Mouse (Mus musculus) ES-CJ7 (cell line): ENCODE data around the gene Gm8947.
A peak's percentile ranks its signal among the peaks of the same experiment; 100 is the strongest.
"Not testable (repeated sequence)": the region's sequence is repeated elsewhere in the genome, so short reads cannot be mapped to it uniquely, and the experiment has no call there.

Source experiments
- DNase-seq: peaks from one replicate; pipeline ENCODE4 v3.0.0; 2011; ENCODE audit warnings: low read depth, low spot score

The Gm8947 gene

DNA sequence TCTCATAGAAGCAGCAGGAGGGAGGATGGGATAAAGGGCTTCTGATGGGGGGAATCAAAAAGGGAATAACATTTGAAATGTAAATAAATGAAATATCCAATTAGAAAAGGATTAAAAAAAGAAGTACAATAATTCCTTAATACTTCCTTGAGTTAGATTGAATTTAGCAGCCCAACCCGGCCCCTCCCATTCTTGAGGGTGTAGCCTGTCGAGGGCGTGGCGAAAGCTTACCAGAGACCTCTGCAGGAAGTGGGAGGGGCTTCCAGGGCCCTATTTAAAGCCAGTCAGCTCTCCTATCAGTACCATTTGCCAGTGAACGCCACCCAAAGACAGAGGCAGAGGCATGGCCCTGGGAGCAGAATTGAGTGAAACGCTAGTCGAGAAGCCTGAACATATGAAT, at the start of gene Gm8947:
Gene Gm8947, plus strand, starts transcription at position 302 of the 400 bp plus-strand sequence.
- not testable (repeated sequence) for DNase-seq

GRCm38 (mm10) chr1:151144471-151145146, 47.6 kb upstream of the Gm8947 start:
- DNase-seq: no peak

DNA sequence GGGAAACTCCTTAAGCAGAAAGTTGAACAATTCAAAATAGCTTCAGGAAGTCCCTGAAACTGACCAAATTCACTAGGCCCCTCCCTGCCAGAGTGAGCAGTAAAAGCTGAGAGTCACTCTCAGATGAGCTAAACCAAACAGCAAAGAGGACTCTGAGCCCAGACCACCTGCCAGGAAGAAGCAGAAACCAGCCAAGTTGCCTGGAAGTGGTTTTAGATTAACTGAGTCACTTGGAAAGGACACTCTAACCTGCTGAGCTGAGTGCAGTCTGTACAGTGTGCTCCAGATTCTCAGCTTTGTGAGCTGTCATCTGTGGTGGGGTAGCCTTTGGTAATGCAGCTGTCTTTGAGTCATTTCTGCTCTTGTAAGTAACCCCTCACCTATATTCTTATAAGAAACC, 44.4 kb upstream of the Gm8947 start:
- DNase-seq: no peak

DNA sequence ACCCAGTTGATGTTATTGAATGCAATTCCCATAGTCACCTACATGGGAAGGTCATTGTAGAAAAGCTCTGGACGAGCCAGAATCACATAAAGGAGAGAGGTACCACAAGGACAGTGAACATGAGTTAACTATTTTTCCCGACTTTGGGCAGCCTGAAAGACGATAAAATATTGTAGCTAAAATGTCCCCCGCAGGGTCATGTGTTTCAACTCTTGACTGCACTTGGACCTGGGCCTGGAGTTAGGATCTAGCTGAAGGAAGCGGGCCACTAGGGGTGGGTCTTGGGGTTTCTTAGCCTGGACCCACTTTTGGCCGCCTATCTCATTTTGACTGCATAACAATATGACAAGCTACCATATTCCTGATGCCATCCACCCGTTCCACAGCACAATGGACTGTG, 42.0 kb upstream of the Gm8947 start:
- no peak for DNase-seq

GRCm38 (mm10) chr1:151151089-151151488, 41.1 kb upstream of the Gm8947 start:
- DNase-seq: no peak

DNA sequence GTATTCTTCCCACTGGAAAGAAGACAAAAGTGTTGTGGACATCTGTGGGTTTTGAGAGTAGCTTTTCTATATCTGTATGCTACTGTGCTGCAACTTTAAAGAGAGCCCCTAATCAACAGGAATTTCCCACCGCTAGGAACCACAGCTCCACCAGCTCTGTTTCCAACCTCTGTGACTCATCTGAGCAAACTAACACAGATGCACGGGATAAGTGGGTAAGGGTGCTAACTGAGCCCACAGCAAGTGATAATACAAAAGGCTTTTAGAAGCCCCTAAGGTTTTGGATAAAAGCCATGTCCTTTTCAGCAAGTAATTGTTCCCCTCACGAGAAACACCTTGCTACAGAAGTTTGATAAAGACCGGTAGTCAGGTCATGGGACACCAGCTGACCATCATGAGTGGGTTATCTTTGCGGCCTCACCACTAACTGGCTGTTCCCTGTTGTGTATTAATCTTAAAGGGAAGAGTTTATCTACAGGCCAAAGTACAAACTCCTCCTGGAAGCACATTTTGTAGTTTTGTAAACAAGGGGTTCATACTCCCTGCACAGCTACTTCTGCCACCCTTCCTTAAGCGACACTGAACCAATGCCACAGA, 39.0 kb upstream of the Gm8947 start:
- DNase-seq: no peak

GRCm38 (mm10) chr1:151154131-151154530, 38.0 kb upstream of the Gm8947 start:
- not testable (repeated sequence) for DNase-seq

DNA sequence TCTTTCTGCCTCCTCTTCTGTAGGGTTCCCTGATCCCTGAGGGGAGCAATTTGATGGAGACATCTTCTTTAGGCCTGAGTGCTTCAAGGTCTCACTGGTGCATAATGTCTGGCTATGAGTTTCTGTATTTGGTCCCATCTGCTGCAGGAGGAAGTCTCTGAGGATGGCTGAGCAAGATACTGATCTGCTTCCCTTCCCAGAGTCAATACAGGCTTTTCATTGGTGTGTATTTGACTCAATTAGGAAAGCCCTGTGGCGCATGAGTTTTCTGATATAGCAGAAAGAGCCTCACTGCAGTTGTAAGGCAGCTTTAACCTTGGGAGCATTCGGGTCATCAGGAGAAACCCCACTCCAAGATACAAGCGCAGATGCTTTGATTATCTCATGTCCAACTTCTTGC, 36.0 kb upstream of the Gm8947 start:
- DNase-seq: no peak

DNA sequence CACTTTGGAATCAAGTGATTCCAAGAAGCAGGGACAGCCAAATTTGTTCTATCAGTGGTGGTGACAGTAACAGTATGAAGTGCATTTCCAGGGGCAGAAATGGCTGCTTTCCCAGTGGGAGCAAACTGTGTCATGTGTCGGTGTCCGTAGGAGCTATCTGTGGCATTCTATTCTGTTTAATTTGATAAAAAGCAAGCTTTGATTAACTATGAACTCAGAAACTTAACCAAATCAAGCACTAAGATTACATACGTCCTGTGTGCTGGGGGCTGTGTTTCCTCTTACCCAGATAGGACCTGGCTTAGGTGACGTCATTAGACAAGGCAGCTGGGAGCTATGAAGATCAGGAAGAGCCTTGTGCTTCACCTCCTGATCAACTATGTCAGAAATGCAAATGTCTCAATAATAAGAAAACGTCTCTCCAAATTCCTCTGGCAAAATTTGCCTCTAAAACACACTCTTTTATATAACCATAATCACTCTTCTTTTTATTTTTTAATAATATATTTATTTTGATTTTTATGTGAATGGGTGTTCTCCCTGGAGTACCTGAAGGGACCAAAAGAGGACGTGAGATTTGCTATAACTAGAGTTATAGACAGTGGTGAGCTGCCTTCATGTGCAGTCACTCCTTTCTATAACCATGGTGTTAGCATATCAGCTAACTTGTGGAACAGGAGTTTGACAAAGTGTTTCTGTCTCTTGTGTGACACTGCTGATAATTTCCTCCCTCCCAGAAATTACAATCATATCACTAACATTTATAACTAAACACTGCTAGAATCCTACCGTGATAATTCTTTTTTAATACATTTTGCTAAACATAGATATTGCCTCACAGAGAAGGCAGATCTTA, 35.2 kb upstream of the Gm8947 start:
- no peak for DNase-seq

DNA sequence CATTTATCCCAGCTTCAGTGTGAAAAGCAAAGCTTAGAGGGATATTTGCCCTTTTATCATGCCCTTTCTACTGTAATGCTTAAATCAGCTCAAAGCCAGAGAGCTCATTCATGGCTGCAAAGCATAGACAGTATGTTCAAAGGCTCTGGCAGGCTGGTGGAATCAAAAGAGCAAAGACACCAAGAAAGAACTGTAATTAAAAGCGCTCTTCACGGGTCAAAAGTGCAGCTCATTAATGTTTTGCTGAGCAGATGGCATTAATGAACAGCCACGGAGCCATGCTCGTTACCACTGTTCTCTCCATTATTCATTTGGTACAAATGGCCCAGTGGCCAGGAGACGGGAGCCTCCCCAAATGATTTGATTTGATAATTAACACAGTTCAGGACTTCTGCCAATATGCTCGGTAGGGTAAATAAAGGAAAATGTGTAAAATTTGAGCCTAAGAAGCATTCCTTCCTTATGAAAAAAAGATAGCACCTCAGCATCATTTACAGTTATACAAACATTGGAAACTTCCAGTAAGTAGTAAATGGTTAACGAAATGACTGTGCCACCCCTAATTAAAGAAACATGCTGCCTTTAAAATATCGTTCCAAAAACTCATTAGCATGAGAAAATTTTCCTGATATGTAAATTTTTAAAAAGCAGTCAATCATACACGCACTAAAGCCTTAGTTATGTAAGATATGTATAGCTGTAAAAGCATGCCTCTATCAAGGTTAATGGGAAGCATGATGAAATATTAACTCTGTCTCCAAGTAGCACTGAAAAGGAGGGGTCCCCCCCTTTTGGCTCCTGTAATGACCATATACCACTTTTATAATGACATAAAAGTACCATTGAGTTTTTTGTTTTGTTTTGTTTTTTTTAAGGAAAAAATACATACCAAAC, 34.0 kb upstream of the Gm8947 start:
- no peak for DNase-seq

DNA sequence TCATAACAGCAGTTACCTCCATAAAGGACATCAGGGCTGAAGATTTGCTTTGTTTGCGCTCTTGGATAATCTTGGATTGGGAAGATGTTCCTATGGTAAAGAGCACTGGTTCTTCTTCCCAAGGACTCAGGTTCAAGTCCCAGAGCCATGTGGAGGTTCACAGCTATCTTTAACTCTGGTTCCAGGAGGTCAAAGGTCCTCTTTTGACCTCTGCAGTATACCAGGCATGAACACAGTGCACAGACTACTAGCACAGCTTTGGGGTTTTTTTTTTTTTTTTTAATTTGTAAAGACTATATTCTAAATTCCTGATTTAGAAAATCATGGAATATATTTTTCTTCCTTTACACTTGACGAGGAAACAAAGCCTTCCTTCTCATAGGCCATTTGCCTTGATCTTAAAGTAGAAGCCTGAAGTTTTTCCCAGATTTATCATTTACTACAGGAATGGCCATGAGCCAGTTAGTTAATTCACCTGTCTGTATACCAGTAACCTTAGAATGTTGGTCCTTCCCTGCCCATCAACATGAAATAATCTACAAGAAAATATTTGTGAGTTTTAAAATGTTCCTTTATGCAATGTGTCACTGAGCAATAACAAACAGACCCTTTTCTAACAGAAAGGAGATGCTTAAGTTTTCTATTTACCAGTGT, 33.2 kb upstream of the Gm8947 start:
- DNase-seq: no peak

DNA sequence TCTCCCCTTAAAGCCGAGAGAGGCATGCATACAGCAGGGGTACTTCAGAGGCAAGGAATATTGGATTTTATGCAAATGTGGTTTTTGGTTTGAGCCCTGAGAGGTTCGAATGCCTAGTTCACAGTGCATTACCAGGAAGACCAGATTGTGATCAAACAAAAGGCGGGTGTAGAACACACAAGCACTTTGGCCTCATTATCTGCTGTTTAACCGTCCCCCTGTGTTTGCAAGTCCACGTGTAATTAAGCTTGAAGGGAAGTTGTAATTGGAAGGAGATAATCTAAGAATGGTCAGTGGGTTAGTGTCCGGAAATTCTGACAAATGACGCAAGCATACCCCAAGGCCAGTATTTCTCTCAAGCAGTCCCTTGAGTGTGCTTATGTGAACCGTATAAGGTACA, 26.1 kb upstream of the Gm8947 start:
- DNase-seq: no peak

DNA sequence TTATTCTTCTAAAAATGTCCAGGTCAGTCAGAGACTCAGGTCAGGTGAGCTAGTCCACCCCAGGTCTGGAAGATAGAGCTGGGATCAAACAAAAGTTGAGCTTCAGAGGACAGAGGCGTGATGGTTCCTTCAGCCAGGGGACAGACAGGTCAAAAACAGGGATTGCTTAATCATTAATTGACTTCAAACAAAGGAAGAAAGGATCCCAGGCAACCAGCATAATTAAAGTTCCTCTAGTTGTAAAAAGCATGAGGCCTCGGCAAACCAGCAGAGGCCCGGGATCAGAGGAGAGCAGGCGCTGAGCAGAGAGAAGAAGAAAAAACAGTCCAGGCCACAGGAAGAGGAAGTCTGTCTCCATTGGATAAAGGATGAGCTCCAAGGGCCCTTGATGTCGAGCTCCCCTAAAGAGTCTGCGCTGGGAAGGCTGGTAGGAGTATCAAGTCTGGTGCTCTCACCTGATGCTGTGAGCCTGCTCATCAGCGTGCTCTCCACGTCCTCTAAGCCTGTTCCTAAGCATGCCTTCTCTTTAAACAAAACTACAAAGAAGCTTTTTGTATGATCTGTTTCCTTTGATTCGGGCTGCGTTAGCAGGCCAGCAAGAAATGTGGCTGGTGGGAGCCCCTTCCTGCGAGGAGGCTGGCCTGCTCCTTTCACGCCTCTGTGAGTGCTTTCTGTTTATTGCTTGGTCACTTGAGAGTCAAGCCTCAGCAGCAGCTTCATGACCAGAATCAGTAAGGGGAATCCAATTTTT, 24.7 kb upstream of the Gm8947 start:
- DNase-seq: no peak

GRCm38 (mm10) chr1:151168637-151169036, 23.5 kb upstream of the Gm8947 start:
- DNase-seq: peak; percentile 2

DNA sequence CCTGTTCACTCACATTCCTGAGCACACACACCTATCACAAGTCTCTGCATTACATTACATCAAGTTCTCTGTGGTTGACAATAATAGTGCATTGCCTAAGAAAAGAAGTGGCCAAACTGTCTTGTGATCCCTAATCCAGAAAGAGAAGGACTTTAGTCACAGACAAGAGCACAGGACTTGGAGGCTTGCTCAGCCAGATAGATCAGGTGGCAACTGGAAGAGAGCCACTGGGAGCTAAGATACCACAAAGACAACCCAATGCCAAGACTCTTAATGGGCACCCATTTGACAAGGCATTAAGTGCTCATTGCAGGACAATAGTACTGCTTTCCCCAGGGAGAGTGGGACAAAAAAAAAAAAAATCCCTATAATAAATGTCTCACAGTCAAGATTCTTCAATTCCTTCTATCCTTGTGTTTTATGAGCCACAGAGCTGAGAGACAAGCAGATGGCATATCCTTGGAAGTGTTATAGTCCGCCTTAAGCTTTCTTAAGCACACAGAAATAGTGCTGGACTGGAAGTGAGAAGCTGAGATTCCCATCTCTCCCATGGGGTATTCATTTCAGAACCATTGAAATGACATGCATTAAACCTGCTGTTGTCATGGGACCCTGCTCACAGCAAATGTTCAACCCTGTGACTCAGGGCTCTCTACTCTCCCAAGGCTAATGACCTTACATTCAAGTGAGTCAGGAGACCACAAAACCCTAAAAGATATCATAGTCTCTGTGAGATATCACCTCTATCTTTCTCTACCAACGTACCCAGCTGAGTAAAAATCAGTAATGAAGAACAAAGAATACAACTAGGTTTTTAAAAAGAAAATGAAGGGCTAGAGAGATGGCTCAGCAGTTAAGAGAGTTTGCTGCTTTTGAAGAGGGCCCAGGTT, 20.4 kb upstream of the Gm8947 start:
- DNase-seq: peak; percentile 6

- peak; percentile 96 for DNase-seq
These were observed 14.9 kb upstream of the Gm8947 start for GRCm38 (mm10) chr1:151177030-151177936.

DNA sequence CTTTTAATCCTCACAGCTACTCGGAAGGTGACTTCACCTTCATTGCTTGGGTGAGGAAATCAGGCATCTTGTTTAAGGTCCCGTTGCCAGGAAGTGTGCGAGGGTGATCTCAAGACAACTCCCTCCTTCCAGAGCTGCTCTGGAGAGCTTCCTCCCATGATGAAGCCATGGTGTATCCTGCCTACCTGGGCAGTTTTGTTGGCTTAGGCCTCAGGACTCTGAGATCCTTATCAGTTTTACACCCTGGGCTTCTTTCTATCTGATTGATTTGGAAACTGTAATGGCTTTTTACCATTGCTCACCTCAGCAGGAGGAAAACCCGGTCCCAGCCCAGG, 14.3 kb upstream of the Gm8947 start:
- DNase-seq: no peak

GRCm38 (mm10) chr1:151178505-151179083, 13.6 kb upstream of the Gm8947 start:
- peak; percentile 56 for DNase-seq
